Mouse (Mus musculus) cerebellum, adult (tissue): ENCODE data around the gene Ddc.

ENCODE experiments used
- ATAC-seq: cut with Nextera tagmentation; 2 replicates; pipeline ENCODE4 v1.9.2; 2017; ENCODE audit warnings: mild to moderate bottlenecking, moderate library complexity, mixed read lengths; ENCODE audit not compliant: insufficient number of reproducible peaks, low FRiP score, low TSS enrichment

The Ddc gene

DNA sequence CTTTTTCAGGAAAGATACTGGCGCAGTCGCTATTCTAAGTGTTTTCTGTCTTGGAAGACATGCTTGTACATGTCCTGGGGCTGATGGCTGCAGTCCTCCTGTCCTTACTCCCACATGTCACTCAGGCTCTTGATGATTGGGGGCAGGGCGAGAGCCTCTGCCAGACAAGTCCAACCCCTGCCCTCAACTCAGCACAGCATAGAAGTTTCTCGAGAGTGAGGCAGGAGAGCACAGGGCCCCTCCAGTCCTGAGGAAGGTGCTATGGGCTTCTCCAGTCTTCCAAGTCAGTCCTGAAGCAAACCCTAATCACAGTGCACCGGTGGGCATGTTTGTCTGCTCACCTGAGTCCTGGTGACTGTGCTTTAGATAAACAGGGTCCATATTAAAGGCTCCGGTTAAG is 69.2 kb downstream of the Ddc start:
- ATAC-seq, result no peak

DNA sequence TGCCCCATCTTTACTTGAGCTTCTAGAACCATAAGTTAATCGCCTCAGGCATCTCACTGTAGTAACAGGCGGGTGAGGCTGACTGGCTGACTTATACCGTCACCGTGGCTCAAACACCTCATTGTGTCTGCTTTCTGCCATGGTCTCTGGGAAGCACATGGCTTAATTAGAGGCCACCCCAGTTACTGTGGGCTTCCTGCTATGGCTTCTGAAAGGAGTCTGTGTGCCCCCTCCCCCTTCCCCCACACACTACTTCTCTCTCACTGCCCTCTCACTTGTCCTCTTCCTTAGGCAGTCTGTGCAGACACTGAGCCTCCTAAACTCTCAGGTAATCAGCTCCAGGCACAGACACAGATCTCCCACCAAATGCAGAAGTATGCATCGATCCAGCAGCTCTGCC is 69.7 kb downstream of the Ddc start:
- ATAC-seq, result no peak

DNA sequence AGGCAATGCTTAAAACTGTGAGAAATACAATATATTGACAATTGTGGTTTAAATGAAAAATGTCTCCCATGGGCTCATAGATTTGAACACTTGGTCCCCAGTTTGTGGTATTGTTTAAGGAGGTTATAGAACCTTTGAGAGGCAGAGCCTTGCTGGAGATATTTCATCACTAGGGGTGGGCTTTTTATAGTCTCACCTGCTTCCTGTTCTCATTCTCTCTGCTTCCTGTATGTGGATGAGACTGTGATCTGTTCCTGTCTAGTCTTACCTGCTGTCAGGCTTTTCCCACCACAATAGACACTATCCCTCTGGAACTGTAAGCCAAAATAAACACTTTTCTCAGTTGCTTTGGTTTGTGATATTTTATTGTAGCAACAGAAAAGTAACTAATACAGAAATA is 71.5 kb downstream of the Ddc start:
- no peak for ATAC-seq

GRCm38 (mm10) chr11:11825670-11826069 is 72.3 kb downstream of the Ddc start:
- ATAC-seq, result no peak

GRCm38 (mm10) chr11:11824970-11825635 is 72.8 kb downstream of the Ddc start:
- no peak for ATAC-seq

GRCm38 (mm10) chr11:11823980-11824911 is 73.7 kb downstream of the Ddc start:
- ATAC-seq, result no peak

GRCm38 (mm10) chr11:11822181-11823095 is 75.5 kb downstream of the Ddc start:
- ATAC-seq, result no peak

DNA sequence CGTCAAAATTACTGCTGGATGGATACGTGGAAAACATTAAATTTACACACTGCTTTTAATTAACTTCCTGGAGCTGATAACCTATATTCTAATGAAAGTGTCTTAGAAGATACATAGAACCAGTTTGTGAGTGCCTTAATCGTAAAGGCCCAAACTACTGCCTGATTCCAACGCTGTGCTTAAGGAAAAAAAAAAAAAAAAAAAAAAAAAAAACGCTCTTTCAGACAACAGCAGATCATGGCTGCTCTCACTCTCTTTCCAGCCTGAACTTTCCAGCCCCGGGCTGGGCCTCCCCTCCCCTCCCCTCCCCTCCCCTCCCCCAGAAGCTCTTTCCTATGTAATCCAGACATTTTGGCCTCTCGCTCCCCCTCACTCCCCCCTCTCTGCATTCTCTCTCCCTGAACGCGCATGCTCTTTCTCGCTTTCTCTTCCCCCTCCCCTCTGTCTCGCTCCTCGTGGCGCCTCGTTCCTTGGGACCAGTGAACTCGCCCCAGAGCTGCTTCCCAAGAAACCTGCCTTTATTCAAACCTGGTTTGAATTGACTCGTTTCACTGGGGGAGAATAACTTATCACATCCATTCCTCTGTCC is 76.5 kb downstream of the Ddc start:
- no peak for ATAC-seq

GRCm38 (mm10) chr11:11820737-11821136 is 77.2 kb downstream of the Ddc start:
- 0 out of 2 replicates have a peak, but pooled peaks have one; percentile 28 for ATAC-seq

- ATAC-seq, result peak; percentile 73
Observed at GRCm38 (mm10) chr11:11820251-11820650, 77.7 kb downstream of the Ddc start.

- no peak for ATAC-seq
Observed at GRCm38 (mm10) chr11:11819206-11819605, 78.7 kb downstream of the Ddc start.

GRCm38 (mm10) chr11:11818797-11819196 is 79.1 kb downstream of the Ddc start:
- ATAC-seq, result no peak

GRCm38 (mm10) chr11:11815737-11816136 is 82.2 kb downstream of the Ddc start:
- no peak for ATAC-seq

- ATAC-seq, result no peak
Observed at GRCm38 (mm10) chr11:11811906-11812480, 86.0 kb downstream of the Ddc start.

DNA sequence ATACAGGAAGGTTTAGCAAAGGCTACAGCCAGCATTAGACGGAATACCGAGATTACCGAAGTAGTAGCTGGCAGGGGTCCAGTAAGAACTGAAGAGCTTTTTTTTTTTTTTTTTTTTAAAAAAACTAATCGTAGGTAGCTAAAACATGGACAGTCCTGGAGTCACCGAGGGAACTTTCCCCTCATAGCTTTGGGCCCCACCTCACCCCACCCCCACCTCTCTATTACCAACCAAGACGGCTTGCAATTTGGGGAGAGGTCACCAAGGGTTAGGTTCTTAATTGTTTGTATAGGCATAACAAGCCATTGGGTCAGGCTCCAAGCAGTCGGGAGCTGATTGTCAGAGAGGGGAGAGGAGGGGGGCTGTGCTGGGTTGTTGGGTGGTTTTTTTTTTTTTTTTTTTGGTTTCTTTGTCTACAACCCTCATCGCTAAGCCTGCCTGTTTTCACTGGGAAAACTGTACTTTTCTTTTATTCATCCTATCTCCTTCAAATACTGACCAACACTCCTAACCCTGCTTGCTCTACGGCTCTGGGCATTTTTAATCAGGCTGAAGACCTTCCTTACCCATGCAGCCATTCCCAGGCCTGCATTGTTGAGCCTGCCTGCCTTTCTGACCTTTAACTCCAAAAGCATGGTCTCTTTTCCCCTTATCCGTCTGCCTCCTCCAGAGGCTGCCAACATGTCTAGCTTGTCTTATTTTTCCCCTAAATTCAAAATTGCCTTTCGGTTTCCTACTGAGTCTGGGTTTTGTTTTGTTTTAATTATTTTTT is 88.4 kb downstream of the Ddc start:
- no peak for ATAC-seq

DNA sequence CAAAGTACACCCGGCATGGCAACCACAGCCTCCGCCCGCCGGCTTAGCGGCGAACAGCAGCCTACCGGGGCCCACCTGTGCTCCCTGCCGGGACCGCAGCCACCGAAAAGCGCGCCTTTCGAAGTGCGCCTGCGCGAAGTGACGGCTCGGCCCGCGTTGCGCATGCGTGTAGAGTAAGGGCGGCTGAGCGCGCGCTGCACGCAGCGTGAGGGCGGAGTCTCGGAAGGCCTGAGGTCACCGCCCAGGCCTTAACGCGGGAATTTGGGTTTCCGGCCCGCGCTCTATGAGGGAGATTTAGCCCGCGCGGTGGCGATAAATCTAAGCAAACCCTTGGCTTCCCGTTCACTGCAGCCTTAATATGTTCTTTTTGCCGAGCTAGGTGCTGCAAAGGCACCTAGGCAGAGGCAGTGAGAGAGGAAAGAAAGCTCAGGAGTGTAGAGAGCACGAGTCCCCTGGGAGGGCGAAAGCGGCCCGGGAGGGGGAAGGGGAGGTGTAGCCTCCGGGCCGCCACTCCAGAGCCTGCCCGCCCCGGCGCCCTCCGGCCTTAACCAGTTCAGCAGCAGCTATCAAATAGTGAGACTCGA is 89.0 kb downstream of the Ddc start, which contains the start of gene Fignl1:
TSS of gene Fignl1 (minus strand) at position 143 of the 584 bp plus-strand sequence.
- ATAC-seq, result peak; percentile 95

- no peak for ATAC-seq
Observed at GRCm38 (mm10) chr11:11808035-11808819, 89.7 kb downstream of the Ddc start.

- ATAC-seq, result no peak
Observed at GRCm38 (mm10) chr11:11805951-11806350, 92.0 kb downstream of the Ddc start.
